Mouse (Mus musculus) stomach, postnatal 0 days (tissue): Measurements from ENCODE around the gene Prpsap1.

ENCODE experiments used
- CTCF ChIP-seq: IDR thresholded peaks from 2 replicates; pipeline ENCODE4 v1.5.1; 2016; ENCODE audit warnings: antibody characterized with exemption, low read depth, mild to moderate bottlenecking, moderate library complexity
- EP300 ChIP-seq: optimal IDR thresholded peaks from 2 replicates; pipeline ENCODE3; 2016; ENCODE audit warnings: antibody characterized with exemption

DNA sequence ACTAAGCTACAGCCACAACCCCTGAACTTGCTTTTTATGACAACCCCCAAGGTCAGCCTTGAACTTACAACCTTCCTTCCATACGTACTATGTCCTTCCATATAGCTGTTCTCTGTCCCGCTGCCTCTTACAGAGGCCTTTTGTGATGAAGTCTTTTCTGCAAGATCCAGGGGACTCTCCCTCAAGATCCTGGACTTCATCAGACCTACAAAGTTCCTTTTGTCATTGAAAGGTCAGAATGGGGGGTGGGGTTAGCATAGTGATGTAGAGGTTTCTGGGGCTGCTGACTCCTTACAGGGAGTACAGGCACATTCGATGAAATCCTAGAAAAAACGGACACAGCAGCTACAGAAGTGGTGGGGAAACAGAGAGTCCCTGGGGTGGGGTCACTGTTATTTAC, 34.2 kb downstream of the Prpsap1 start:
- no peak for TF ChIP-seq EP300
- no peak for TF ChIP-seq CTCF
